Mouse (Mus musculus) CH12F3 (cell line): ENCODE data around the gene Cd248.

Experiments
- in situ Hi-C: fragments of 300-500 bp; cut with MboI; formaldehyde crosslinking; loops from 2 replicates; pipeline ENCODE4 v1.14.3; 2020; ENCODE audit warnings: low sequenced_read_pairs

Gene Cd248

DNA sequence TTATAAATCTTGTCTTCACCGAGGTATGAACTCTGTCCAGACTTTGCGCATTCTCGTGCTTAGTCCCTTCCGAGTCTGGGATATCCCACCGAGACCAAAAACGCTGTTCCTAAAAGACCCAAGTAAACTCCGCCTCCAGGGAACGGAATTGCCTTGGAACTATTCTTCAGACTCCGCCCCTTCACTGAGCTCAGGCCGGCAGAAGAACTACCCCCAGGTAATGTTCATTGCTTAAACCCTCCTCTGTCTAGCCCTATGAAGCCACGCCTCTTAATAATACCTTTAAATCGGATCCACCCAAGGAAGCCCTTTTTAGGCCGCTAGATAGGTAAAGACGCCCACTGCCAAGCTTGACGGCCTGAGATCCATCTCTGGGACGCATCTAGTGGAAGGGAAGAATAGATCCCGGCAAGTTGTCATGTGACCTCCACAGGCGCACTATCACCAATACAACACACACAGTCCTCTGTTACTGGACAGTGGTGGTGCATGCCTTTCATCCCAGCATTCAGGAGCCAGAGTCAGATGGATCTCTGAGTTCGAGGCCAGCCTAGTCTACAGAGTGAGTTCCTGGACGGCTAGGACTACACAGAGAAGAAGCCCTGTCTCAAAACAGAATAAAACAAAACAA, 4.6 kb downstream of the Cd248 start:
- in situ Hi-C loops = no loop called here

DNA sequence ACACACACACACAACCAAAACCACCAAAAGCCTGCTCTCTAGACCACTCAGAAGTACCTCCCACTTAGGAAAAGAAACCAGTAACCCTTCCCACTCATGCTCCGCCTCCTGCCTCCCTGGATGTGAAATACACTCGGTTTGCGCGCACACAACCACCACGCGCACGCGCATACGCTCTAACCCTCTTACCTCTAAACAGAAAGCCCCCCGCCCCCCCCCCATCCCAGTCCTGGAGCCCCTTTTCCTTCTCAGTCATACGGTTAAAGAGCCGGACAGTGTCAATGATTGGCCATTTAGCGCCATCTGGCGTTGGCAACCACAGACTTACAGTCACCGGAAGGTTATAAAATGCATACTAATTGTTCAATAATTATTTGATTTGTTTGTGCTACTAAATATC, 5.2 kb downstream of the Cd248 start:
- in situ Hi-C loops = no loop called here

DNA sequence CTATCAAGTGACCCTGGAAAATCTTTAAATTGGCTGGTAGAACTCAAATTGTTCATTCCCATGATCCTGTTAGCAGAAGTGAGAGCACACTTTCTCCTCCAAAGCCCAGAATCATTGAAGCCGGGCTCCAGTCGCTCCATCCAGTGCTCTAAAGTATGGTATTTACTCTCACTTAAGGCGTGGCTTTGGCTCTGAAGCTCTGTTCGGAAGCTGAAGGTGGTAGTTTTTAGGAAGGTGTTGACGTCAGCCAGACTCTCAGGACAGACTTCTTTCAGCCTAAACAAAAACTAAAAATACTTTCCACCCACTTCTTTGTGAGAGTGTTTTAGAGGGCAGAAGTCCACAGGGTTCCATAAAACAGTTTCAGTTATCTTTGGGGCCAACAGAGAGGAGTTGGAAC, 5.6 kb downstream of the Cd248 start:
- in situ Hi-C loops = no loop called here

DNA sequence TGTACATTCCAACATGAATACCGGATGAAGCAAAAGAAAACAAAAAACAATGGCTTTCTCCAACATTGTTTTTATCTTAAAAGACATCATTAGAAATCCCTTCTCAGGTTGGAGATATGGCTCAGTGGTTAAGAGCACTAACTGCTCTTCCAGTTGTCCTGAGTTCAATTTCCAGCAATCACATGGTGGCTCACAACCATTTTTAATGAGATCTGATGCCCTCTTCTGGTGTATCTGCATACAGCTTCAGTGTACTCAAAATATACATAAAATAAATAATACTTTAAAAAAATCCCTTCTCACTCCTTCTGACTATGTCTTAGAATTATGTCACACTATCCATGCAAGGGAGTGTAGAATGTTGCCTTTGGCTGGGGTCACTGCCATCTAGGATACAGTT, 11.4 kb downstream of the Cd248 start:
- in situ Hi-C loops = no loop called here

DNA sequence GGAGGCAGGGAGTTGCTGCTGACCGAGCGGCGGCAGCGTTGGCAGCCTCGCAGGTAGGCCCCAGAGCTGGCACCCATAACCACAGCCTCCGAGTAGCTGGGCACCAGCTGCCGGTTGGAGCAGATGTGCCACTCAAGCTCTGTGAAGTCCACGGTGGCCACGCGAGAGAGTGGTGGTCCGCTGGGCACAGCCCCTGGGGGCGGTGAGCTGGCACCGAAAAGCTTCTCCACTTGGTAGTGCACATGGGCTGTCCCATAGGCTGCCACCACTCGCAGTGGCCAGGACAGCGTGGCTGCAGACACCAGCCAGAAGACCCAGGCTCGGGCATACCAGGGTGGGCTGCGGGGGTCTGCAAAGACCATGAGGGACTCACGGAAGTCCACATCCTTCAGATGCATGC, 14.1 kb downstream of the Cd248 start:
- in situ Hi-C loops = no loop called here

DNA sequence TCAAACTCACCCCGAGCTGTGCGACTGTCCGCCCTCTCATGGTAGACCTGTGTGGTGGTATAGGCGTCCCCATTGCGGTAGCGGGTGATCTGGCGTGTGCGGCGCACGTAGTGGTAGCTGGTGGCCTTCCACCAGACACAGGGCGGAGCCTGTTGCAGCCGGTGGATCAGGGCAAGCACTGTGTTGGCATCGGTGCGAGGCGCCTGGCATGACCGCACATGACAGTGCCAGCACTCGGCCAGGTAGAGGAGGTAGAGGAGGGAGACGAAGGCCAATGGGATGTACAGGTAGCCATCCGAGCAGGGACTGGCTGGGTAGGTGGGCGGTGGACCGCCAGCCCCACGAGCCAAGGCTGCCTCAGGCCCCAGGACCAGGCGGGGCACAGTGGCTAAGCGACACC, 14.7 kb downstream of the Cd248 start:
- in situ Hi-C loops = no loop called here

DNA sequence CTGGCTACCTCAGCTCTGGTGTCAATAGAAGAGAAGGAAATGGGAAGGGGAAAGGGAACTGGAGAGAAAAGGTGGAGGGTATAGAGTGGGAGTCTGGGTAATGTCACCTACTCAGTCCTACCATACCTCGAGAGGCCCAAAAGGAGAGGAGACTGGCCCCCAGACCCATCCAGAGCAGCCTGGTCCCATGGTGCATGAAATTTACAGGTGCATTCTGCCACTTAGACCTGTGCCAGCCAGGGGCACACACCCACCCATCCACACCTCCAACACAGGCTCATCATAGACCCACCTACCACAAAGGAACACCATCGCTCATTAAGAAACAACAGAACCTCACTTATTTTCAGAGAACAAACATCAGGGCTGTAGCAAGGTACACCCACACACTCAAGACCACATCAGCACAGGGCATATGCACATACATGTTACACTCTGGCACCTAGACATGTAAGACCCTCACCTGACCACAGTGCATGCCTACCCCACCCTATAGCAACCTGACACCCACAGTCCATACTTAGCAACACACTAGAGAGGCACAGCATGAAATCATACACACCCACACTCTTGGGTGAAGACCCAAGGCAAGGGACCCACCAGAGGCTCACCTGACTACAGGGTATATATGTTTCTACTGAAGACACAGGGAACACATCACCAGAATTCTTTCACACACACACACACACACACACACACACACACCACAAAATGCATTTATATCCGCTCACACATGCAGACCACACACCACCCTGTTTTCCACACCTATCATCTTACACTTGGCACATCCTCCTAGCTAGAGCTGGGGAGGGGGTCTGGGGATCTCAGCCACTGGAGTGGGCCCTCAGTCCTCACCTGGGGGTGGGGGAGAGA, 16.3 kb downstream of the Cd248 start:
- in situ Hi-C loops = no loop called here

DNA sequence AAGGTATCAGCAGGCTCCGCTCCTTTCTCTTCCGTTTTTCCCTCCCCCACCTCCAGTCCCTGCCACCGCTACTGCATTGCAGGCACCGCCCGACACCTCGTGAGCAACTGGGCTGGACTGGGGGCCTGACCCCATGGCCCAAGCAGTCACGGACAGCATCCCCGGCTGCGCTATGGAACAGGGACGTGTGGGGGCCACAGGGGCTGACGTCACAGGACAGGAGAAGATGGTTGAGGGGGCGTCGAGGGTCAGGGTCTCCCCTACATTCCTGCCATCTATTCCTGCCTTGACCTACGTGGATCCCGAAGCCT, 16.9 kb downstream of the Cd248 start:
- in situ Hi-C loops = loop anchor here (5.0 kb wide), 1 partner anchor 58 kb away; no protein-coding TSS in a partner anchor

DNA sequence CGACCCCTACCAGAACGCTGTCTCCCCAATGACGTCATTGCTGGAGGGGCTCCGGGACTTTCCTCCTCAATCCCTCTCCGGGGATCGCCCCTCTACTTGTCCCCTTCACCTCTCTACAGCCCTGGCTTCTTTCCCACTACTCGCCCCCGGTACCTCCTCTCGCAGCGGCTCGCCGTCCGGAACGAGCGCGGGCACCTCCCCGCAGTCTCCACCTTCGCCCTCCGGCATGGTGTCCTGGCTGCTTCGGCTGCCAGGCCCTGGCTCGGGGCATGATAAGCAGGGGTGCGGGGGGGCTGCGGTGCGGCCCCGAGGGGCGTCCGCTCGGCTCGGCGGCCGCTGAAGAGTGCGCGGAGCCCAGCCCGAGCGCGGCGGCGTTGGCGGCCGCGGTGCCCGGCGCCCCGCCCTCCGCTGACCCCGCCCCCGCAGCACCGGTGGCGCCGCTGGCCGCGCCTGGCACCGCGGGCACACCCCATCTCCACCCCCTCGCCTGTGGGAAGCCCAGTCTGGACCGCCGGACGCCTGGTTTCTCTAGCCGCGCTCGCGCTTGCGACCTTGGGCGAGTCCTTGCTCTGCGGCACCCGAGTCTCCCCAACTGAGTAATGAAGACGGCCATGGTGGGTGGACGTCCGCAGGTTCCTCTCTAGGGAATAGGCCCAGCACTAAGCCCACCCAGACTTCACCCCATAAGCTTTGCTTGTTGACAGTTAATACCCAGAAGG, 17.4 kb downstream of the Cd248 start, which contains the start of gene Tmem151a:
Gene Tmem151a (minus strand): TSS at position 387 of the 719 bp plus-strand sequence.
- in situ Hi-C loops = loop anchor here (5.0 kb wide), 1 partner anchor 57 kb away; no protein-coding TSS in a partner anchor

DNA sequence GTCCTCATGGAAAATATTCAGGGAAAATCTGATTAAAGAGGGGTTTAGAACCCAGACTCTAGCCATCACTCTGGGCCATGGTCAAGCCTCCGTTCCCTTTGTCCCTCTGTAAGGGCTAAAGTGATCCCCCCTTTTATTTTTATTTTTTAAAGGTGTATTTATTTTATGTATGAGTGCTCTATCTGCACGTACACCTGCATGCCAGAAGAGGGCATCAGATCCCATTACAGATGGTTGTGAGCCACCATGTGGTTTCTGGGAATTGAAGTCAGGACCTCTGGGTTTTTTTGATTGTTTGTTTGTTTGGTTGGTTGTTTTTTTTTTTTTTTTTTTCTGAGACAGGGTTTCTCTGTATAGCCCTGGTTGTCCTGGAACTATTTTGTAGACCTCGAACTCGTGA, 18.7 kb downstream of the Cd248 start:
- in situ Hi-C loops = loop anchor here (5.0 kb wide), 1 partner anchor 56 kb away; no protein-coding TSS in a partner anchor

DNA sequence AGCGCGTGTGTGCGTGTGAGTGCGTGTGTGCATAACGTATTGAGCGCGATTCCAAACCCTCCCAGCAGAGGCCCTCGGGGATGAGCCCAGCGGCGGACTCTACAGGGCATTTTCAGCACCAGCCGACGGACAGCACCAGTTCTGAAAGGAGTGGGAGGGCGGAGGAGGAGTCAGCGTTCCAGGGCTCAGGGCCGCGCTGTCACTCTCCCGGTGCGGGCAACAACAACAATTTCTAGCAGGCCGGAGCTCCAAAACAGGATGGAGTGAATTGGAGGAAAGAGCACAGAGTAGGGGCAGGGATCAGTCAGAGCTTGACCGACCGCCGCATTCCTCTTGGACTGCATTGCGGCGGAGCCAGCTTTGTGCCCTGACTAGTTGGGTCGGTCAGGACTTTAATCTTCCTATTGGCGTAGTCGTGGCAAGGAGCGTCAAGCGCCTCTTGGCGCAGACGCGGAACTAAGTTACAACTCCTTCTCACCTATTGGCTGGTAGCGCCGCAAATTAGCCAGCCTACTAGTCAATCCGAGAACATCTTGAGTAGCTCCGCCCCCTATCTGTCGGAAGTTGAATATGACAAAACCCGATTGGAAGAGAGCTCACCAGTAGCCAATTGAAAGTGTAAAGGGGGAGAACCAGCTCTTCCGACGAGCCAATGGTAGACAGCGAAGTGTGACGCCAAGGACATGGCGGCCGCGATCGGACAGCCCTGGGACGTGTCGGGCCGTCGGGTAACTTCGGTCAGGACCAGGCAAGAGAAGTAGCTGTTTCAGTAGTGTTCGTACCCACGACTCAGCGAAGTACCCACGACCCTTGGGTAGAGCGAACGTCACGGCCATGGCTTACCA, 20.2 kb downstream of the Cd248 start, which contains the start of gene Yif1a:
Gene Yif1a (plus strand): TSS at position 655 of the 845 bp plus-strand sequence.
- in situ Hi-C loops = loop anchor here (5.0 kb wide), 1 partner anchor 54 kb away; no protein-coding TSS in a partner anchor

DNA sequence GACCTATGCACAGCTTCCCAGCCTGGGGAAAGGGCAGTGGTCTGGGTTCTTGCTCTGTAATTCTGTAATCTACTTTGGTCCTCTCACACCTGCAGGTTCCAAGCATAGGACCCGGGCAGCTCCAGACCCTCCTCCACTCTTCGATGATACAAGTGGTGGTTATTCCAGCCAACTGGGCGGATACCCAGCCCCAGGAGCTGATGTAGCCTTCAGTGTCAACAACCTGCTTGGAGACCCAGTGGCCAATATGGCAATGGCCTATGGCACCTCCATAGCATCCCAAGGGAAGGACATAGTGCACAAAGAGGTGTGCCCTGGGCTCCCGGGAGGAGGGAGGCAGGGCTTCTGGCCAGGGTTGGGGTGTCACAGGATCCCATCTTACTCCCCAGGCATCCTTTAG, 21.4 kb downstream of the Cd248 start:
- in situ Hi-C loops = loop anchor here (5.0 kb wide), 1 partner anchor 53 kb away; no protein-coding TSS in a partner anchor

DNA sequence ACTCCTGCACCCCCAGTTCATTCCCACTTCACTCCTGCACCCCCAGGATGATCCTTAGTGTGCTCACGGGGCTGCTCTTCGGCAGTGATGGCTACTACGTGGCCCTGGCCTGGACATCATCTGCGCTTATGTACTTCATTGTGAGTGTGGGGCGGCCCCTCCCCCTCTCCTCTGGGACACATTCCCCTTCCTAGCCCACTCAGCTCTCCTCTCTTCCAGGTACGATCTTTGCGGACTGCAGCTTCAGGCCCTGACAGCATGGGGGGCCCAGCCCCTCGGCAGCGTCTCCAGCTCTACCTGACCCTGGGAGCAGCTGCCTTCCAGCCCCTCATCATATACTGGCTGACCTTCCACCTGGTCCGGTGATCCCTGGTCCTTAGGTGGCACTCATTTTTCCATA, 24.2 kb downstream of the Cd248 start:
- in situ Hi-C loops = no loop called here

DNA sequence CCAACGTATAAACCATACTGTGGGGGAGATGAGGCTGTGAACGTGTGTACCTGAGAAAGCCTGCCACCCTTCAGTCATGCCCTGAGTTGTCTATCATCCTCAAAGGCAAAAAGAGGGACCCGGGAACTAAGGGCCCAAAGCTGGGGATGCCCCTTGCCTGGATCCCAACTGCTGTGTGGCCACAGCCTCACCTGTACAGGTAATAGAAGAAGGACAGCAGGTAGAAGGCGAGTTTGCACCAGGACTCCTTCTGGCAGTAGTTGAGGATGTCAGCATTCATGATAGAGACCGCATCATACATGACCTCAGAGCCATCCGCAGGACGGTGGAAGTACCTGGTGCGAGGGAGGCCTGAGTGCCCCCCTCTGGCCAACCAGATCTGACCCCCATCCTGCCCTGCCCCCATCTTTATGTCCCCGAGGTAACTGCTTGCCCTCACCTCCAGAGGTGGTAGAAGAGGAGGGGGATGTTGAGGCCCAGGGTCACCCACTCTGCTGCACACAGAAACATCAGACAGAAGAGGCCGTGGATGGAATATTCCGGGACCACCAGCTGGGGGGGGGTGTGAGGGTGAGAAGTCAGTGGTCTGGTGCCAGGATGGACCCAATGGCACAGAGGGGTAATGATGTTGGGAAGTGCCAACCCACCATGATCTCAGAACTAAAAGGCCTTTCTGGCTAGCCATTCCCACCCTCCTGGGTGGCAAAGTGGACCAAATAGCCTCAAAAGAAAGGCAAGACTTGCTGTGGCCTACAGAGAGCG, 25.8 kb downstream of the Cd248 start:
- in situ Hi-C loops = no loop called here

DNA sequence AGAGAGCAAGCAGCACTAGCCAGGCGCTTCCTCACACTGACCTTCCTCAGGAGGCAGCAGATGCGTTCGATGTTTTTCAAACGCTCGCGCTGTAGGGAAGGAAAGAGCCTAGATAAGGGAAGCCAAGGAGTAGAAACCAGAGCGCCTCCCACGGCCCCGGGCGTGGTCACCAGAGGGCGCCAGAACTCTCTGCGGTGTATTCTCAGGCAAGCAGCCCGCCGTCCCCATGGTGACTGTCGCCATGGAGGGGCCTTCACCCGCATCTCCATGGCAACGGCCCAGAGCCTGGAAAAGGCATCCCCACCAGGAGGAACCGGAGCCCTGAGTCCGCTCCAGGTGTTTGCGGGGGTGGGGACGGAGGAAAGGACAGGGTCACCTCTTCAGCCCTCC, 26.4 kb downstream of the Cd248 start:
- in situ Hi-C loops = no loop called here

DNA sequence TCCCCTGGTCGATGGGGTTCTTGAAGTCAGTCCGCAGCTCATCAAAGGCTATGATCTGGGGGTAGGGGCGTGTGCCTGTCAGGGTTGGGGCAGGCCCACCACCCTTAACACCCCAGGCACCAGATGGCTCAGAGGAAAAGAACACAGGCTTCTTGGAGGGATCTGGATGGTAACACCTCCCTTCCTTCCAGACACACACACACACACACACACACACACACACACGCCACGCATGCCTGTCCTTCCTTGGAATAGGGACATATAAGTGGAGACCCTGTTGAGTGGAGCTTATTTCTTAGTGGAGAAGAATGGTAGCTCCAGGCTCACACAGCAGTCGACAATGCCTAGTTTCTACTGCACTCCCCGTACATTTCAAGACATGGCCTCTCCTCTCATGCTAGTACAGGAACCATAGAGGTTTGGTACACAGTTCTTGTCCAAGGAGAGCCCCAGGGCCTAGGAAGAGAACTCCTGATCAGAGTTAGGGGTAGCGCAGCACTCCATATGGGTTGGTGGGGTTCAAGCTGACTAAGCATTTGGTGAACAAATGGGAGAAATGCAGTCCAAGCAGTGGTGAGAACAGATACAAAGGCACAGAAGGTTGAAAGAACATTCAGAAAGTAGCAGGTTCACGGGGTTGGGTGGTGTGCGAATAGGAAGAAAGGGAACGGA, 27.0 kb downstream of the Cd248 start:
- in situ Hi-C loops = no loop called here

DNA sequence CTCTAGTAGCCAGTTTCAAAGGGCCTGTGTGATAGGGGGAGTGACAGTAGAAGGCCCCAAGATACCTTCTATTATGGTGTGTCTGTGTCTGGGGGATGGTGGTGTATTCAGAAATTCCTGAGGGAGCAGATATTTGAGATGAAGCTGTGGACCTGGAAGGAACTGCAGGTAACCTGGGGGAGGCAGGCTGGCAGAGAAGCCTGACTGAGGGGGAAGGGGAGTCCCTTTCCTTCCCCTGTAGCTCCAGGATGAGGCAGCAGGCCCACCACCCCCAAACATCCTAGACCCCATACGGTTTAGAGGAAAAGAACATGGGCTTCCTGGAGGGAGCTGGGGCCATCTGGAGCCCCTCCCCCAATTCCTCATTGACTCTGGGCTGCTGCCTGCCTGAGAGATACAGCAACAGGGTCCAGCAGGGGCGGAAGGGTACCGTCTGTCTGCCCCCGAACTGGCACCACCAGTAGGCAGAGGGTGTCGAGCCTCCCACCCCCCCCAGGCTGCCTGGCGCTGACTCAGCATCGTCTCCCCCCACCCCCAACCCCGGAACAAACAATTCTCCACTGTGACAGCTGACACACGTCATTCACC, 28.1 kb downstream of the Cd248 start:
- in situ Hi-C loops = no loop called here

DNA sequence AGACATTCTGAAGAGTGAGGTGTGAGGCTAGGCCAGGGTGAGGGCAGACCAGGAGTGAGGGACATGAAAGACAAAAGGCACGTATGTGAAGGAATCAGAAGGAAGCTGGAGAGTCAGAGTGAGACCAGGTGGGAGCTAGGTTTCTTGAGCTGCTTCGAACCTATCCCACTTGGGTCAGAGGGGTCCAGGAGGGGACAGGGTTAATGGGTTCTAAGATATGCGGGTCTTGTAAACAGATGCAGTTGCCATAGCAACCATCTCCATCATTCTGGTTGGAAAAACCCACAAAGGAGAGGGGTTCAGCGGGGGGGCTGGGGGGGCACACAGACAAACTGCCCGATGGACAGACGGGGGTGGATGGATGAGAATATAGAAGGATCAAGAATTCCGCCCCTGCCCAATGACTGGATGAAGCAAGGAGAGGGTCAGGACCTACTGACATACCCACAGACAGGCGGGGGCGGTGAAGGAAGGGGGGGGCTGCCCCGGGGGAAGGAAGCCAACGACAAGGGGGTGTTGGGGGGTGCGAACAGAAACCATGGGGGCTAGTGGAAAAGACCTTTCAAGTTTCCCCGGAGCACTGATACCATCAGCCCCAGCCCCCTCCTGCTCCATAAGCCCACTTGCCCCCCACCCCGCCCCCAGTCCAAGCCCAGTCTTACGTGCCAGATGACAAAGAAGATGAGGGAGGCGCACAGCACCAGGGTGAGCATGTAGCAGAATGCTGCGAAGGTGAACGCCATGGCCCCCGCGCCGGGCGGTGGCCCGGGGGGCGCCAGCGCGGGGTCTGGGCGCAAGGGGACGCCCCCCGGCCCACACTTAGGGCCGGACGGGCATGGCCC, 29.9 kb downstream of the Cd248 start:
- in situ Hi-C loops = no loop called here
